Mouse (Mus musculus): ENCODE data around the gene Ltbp2.

DNA sequence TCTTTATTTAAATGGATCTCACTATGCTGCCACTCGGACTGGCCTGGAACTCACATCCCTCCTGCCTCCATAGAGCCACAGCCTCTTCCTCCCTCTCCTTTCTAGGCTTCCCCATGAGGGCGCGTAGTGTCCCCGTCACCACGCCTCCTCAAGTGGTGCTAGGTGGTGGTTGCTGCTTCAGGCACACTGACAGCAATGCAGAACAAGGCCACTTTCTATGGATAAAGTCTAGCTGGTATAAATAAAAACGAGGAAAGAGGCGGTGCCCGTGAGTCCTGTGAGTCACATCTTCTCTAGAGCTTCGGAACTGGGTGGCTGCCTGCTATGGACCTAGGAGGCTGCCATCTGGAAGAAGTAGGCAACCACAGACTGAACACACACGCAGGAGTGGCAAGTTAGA is 120.3 kb downstream of the Ltbp2 start:
- no peak for TF ChIP-seq POLR2A (IDR thresholded peaks at IDR 0.05; ENCODE audit: low read depth, low read length)
- no peak for TF ChIP-seq CTCF (IDR thresholded peaks at IDR 0.05; ENCODE audit: borderline replicate concordance, insufficient read depth, low read length)
